Mouse (Mus musculus) heart, adult 2 months (tissue): ENCODE measurements around the gene Zfp141. TPM values are rescaled to one million over a fixed set of nuclear protein-coding genes. Genes with fewer than 3 reads are reported as not detected.

Experiments used
- DNase-seq, 2 experiments: peaks; one replicate each; pipeline ENCODE4 v3.0.0; 2021
- H3K27ac ChIP-seq: fragments of 200-600 bp; 2 replicates; pipeline ENCODE4 v1.8.1; 2022
- H3K27me3 ChIP-seq: fragments of 200-500 bp; 2 replicates; pipeline ENCODE4 v1.6.1; 2012; ENCODE audit warnings: mild to moderate bottlenecking, low read length, inconsistent platforms, mixed read lengths; ENCODE audit not compliant: control insufficient read depth, insufficient read depth
- H3K36me3 ChIP-seq: fragments of 200-500 bp; 2 replicates; pipeline ENCODE4 v1.6.1; 2012; ENCODE audit warnings: low read length, inconsistent platforms; ENCODE audit not compliant: control insufficient read depth, insufficient read depth
- H3K4me1 ChIP-seq: fragments of 200-500 bp; 2 replicates; pipeline ENCODE4 v1.6.1; 2011; ENCODE audit warnings: low read length; ENCODE audit not compliant: control insufficient read depth, insufficient read depth
- H3K4me3 ChIP-seq: fragments of 200-600 bp; 2 replicates; pipeline ENCODE4 v1.8.1; 2022
- H3K79me2 ChIP-seq: fragments of 200-500 bp; replicated peaks from 2 replicates; pipeline ENCODE4 v1.6.1; 2012; ENCODE audit warnings: mild to moderate bottlenecking, inconsistent platforms, low read length, moderate library complexity, mixed read lengths; ENCODE audit not compliant: control insufficient read depth, insufficient read depth
- H3K9ac ChIP-seq: fragments of 200-500 bp; 2 replicates; pipeline ENCODE4 v1.6.1; 2012; ENCODE audit warnings: low read depth, mild to moderate bottlenecking, control low read depth, inconsistent platforms, low read length, mixed read lengths
- CTCF ChIP-seq: fragments of 200-600 bp; IDR thresholded peaks from 2 replicates; pipeline ENCODE4 v1.8.1; 2022; ENCODE audit warnings: antibody characterized with exemption, mild to moderate bottlenecking, moderate library complexity
- EP300 ChIP-seq: fragments of 200-500 bp; IDR thresholded peaks from 2 replicates; pipeline ENCODE4 v1.6.1; 2011; ENCODE audit warnings: low read depth, low read length, control low read depth; ENCODE audit not compliant: insufficient read depth
- POLR2A ChIP-seq: fragments of 200-500 bp; IDR thresholded peaks from 2 replicates; pipeline ENCODE4 v1.6.1; 2011; ENCODE audit warnings: mild to moderate bottlenecking, low read depth, low read length, control low read depth; ENCODE audit not compliant: insufficient read depth
- WGBS: fragments of 180-500 bp; shearing (Covaris S2); methylation state at CpG from one replicate; pipeline ENCODE4 v1.1.7; 2018; 5-methylcytosine and 5-hydroxymethylcytosine counted together
- intact Hi-C: fragments of 180-260 bp; cut with DNase I; formaldehyde crosslinking; loops from one replicate; pipeline ENCODE4 v1.15.1; 2025
- polyA plus RNA-seq: library from polyadenylated mRNA; depleted of rRNA; stranded (reverse); fragments of >200 nt; gene quantifications from 2 replicates; pipeline ENCODE4 v1.2.3, GENCODE M21; 2012; rRNA removed
- total RNA-seq, 2 experiments: library from RNA; stranded (reverse); gene quantifications; 2 replicates each; pipeline ENCODE4 v1.2.3; 2021

The Zfp141 gene
- total and polyA plus RNA-seq, 3 experiments = 1.7 to 4.2 (median 4.1) TPM

- DNase-seq = no peak
- intact Hi-C loops = no loop called here
- Histone ChIP-seq H3K4me3 (no peak overlapping the region), H3K9ac (no peak overlapping the region), H3K27me3 (no peaks in the 10 kb centered on the region), H3K4me1 (no peaks in the 10 kb centered on the region), H3K36me3 (no peaks in the 10 kb centered on the region), H3K79me2 (no peaks in the 10 kb centered on the region), H3K27ac (no peak overlapping the region)
- TF ChIP-seq CTCF (no peak), EP300 (no peak), POLR2A (no peak)
- WGBS = 71% methylated on average over 5 of the region's 5 CpGs
These were observed 14.7 kb downstream of the Zfp141 start for GRCm38 (mm10) chr7:42490859-42491258.

GRCm38 (mm10) chr7:42490358-42490757, 15.2 kb downstream of the Zfp141 start:
- WGBS = 88% methylated on average over 4 of the region's 4 CpGs
- H3K4me3 ChIP-seq = no peak overlapping the region
- H3K9ac ChIP-seq = no peak overlapping the region
- H3K27me3 ChIP-seq = no peaks in the 10 kb centered on the region
- DNase-seq = no peak
- no peaks in the 10 kb centered on the region for H3K4me1 ChIP-seq
- TF ChIP-seq CTCF (no peak), EP300 (no peak), POLR2A (no peak)
- H3K27ac ChIP-seq = no peak overlapping the region
- no peaks in the 10 kb centered on the region for H3K36me3 ChIP-seq
- intact Hi-C loops = no loop called here
- no peaks in the 10 kb centered on the region for H3K79me2 ChIP-seq

GRCm38 (mm10) chr7:42454640-42455039, 50.9 kb downstream of the Zfp141 start:
- H3K27me3 ChIP-seq = no peaks in the 10 kb centered on the region
- intact Hi-C loops = no loop called here
- H3K27ac ChIP-seq = no peak overlapping the region
- no peak overlapping the region for H3K4me3 ChIP-seq
- no peaks in the 10 kb centered on the region for H3K36me3 ChIP-seq
- H3K79me2 ChIP-seq = no peaks in the 10 kb centered on the region
- no peak overlapping the region for H3K9ac ChIP-seq
- no peaks in the 10 kb centered on the region for H3K4me1 ChIP-seq
- no peak for DNase-seq
- 56% methylated on average over 4 of the region's 4 CpGs for WGBS
- TF ChIP-seq EP300 = no peak
- TF ChIP-seq CTCF = no peak
- no peak for TF ChIP-seq POLR2A

- 26% methylated on average over 3 of the region's 3 CpGs for WGBS
- H3K36me3 ChIP-seq = no peaks in the 10 kb centered on the region
- no peak for TF ChIP-seq EP300
- TF ChIP-seq POLR2A = no peak
- TF ChIP-seq CTCF = peak; percentile 54
- no peak overlapping the region for H3K4me3 ChIP-seq
- no peak overlapping the region for H3K9ac ChIP-seq
- DNase-seq = no peak
- H3K27me3 ChIP-seq = no peaks in the 10 kb centered on the region
- H3K79me2 ChIP-seq = no peaks in the 10 kb centered on the region
- H3K27ac ChIP-seq = no peak overlapping the region
- intact Hi-C loops = no loop called here
- H3K4me1 ChIP-seq = no peaks in the 10 kb centered on the region
These were observed 54.9 kb downstream of the Zfp141 start for GRCm38 (mm10) chr7:42450618-42451017.

GRCm38 (mm10) chr7:42447850-42448249, 57.7 kb downstream of the Zfp141 start, which contains the start of gene 4933421I07Rik:
TSS of gene 4933421I07Rik (minus strand) at chr7:42448120.
- intact Hi-C loops = no loop called here
- 54% methylated on average over 5 of the region's 5 CpGs for WGBS
- H3K4me3 ChIP-seq = no peak within 1 kb of the TSS
- H3K27ac ChIP-seq = no peak within 1 kb of the TSS
- no peaks in the 10 kb centered on the region for H3K36me3 ChIP-seq
- no peaks in the 10 kb centered on the region for H3K27me3 ChIP-seq
- H3K9ac ChIP-seq = no peak within 1 kb of the TSS
- no peaks in the 10 kb centered on the region for H3K4me1 ChIP-seq
- no peak for DNase-seq
- TF ChIP-seq EP300 (no peak), POLR2A (no peak), CTCF (no peak)
- no peaks in the 10 kb centered on the region for H3K79me2 ChIP-seq

- no peak for TF ChIP-seq POLR2A
- no peak for TF ChIP-seq CTCF
- no peak for TF ChIP-seq EP300
- Histone ChIP-seq H3K9ac (no peak overlapping the region), H3K79me2 (no peaks in the 10 kb centered on the region), H3K36me3 (no peaks in the 10 kb centered on the region), H3K27ac (no peak overlapping the region), H3K4me1 (no peaks in the 10 kb centered on the region), H3K27me3 (no peaks in the 10 kb centered on the region), H3K4me3 (no peak overlapping the region)
- DNase-seq = no peak
- intact Hi-C loops = no loop called here
- 78% methylated on average over 9 of the region's 9 CpGs for WGBS
These were observed 58.2 kb downstream of the Zfp141 start for GRCm38 (mm10) chr7:42447352-42447751.

Other genes starting within 250 kb of the Zfp141 start
- gene Vmn2r61, start 245.7 kb downstream of the Zfp141 start, total RNA-seq = not detected
- not detected in 2 replicates for gene Vmn2r61, start 245.7 kb downstream of the Zfp141 start, polyA plus RNA-seq
- gene 4933421I07Rik, start 57.6 kb downstream of the Zfp141 start, total RNA-seq = not detected
- not detected in 2 replicates for gene 4933421I07Rik, start 57.6 kb downstream of the Zfp141 start, polyA plus RNA-seq
- not detected for gene Gm21028, start 72.8 kb upstream of the Zfp141 start, total RNA-seq
- not detected in 2 replicates for gene Gm21028, start 72.8 kb upstream of the Zfp141 start, polyA plus RNA-seq
- under 1 TPM; 0.50 to 0.73 TPM for gene Zfp977, start 86.8 kb upstream of the Zfp141 start, total RNA-seq
- gene Zfp977, start 86.8 kb upstream of the Zfp141 start, polyA plus RNA-seq = 0.12 and 0.18 TPM in 2 replicates
- 1 to 10 TPM; 2.0 to 2.4 TPM for gene Zfp976, start 136.8 kb upstream of the Zfp141 start, total RNA-seq
- 0.31 and 0.61 TPM in 2 replicates for gene Zfp976, start 136.8 kb upstream of the Zfp141 start, polyA plus RNA-seq
- gene Zfp975, start 187.0 kb upstream of the Zfp141 start, total RNA-seq = 1 to 10 TPM; 3.5 to 4.0 TPM
- 0.53 and 1.1 TPM in 2 replicates for gene Zfp975, start 187.0 kb upstream of the Zfp141 start, polyA plus RNA-seq
- gene Gm17067, start 221.3 kb upstream of the Zfp141 start, total RNA-seq = not detected
- gene Gm17067, start 221.3 kb upstream of the Zfp141 start, polyA plus RNA-seq = not detected in 2 replicates